Comparison of ENCODE assay signal across 13 mouse cellular contexts in genomic region chr9:122205543-122206200, GRCm38 (mm10).
DNase-seq lines count a peak whose midpoint lies in the region; ATAC-seq and TF ChIP-seq lines count a peak whose summit lies in the region.
"Had no signal": no experiment of that assay in that cellular context is flagged by ENCODE, and none has a peak within 500 bp of the region (broad histone marks: within the 10 kb centered on the region; RNA-seq: fewer than 3 reads in every experiment).

No protein-coding gene starts in this region.

- DNase-seq in urinary bladder, postnatal 14 days (ENCODE audit: low spot score) = peak; percentile 30
- DNase-seq in urinary bladder, postnatal 10 days (ENCODE audit: low spot score) = no peak
- peak; percentile 63 to 65 for DNase-seq in heart, postnatal 10 days
- DNase-seq in stomach, postnatal 0 days (ENCODE audit: low spot score) = no peak
- no peak for DNase-seq in cerebellum, adult 2 months
- DNase-seq in urinary bladder, adult 18-20 months (ENCODE audit: low spot score in 2 of 2) = no peak
- DNase-seq: cerebellum, adult 11-12 months; thymus, adult 2 months had no signal

- no peaks in the 10 kb centered on the region for H3K4me1 ChIP-seq in intestine, embryonic 16.5 days (ENCODE audit: control insufficient read depth, insufficient read depth, low read length)
- no peaks in the 10 kb centered on the region for H3K4me1 ChIP-seq in intestine, embryonic 15.5 days (replicated peaks)
- H3K4me1 ChIP-seq in stomach, postnatal 0 days (replicated peaks; ENCODE audit: control insufficient read depth, insufficient read depth) = 0 out of 2 replicates have a peak, but pooled peaks cover 3% of the 10 kb centered on the region
- peaks cover 23% of the 10 kb centered on the region for H3K4me1 ChIP-seq in cerebellum, adult 2 months (ENCODE audit: control insufficient read depth, insufficient read depth, low read length)
- H3K4me1 ChIP-seq: megakaryocyte, embryonic 14.5 days; neural tube, embryonic 12.5 days had no signal

- intact Hi-C loops in heart, postnatal 10 days (cut with DNase I) = loop anchor here (2.0 kb wide), 1 partner anchor 19 kb away; no protein-coding TSS in a partner anchor

- no peak for TF ChIP-seq EP300 in stomach, postnatal 0 days (optimal IDR thresholded peaks at IDR 0.05)

- no peak overlapping the region for H3K9ac ChIP-seq in intestine, embryonic 16.5 days (ENCODE audit: low read depth, low read length)
- no peak overlapping the region for H3K9ac ChIP-seq in intestine, embryonic 15.5 days
- H3K9ac ChIP-seq in stomach, postnatal 0 days (ENCODE audit: low read length) = no peak overlapping the region
- H3K9ac ChIP-seq: neural tube, embryonic 12.5 days had no signal

- H3K4me3 ChIP-seq in intestine, embryonic 16.5 days (ENCODE audit: low read length) = no peak overlapping the region
- H3K4me3 ChIP-seq in intestine, embryonic 15.5 days (replicated peaks) = no peak overlapping the region
- H3K4me3 ChIP-seq in stomach, postnatal 0 days (ENCODE audit: low read depth, low read length) = no peak overlapping the region
- H3K4me3 ChIP-seq in cerebellum, adult 2 months (replicated peaks; ENCODE audit: insufficient read depth, low read depth, low read length) = no peak overlapping the region
- H3K4me3 ChIP-seq: hindbrain, embryonic 10.5 days; megakaryocyte, embryonic 14.5 days; neural tube, embryonic 12.5 days had no signal

- 48% methylated on average over 11 of the region's 11 CpGs for WGBS in intestine, embryonic 16.5 days
- 45% methylated on average over 11 of the region's 11 CpGs for WGBS in intestine, embryonic 15.5 days
- WGBS in stomach, postnatal 0 days = 40% methylated on average over 11 of the region's 11 CpGs
- WGBS in cerebellum, adult 2 months = 49% methylated on average over 11 of the region's 11 CpGs

- H3K27me3 ChIP-seq in intestine, embryonic 16.5 days (replicated peaks; ENCODE audit: control insufficient read depth, insufficient read depth, low read length) = no peaks in the 10 kb centered on the region
- H3K27me3 ChIP-seq in intestine, embryonic 15.5 days (replicated peaks) = no peaks in the 10 kb centered on the region
- no peaks in the 10 kb centered on the region for H3K27me3 ChIP-seq in stomach, postnatal 0 days (ENCODE audit: control insufficient read depth, insufficient read depth, low read length)
- no peaks in the 10 kb centered on the region for H3K27me3 ChIP-seq in cerebellum, adult 2 months (ENCODE audit: control insufficient read depth, insufficient read depth, low read length)
- H3K27me3 ChIP-seq: neural tube, embryonic 12.5 days had no signal

- no peaks in the 10 kb centered on the region for H3K36me3 ChIP-seq in intestine, embryonic 16.5 days (ENCODE audit: control insufficient read depth, insufficient read depth, low read length)
- no peaks in the 10 kb centered on the region for H3K36me3 ChIP-seq in intestine, embryonic 15.5 days
- no peaks in the 10 kb centered on the region for H3K36me3 ChIP-seq in stomach, postnatal 0 days (ENCODE audit: control insufficient read depth, insufficient read depth, low read length)

- TF ChIP-seq POLR2A in cerebellum, adult 2 months (IDR thresholded peaks at IDR 0.05; ENCODE audit: borderline replicate concordance, insufficient read depth, low read length) = no peak

- no peak for ATAC-seq in intestine, embryonic 16.5 days
- no peak for ATAC-seq in intestine, embryonic 15.5 days
- peak; percentile 32; the same call in 1 of the 2 replicates for ATAC-seq in stomach, postnatal 0 days (ENCODE audit: low FRiP score, low TSS enrichment)

- H3K27ac ChIP-seq in intestine, embryonic 16.5 days (ENCODE audit: low read length) = peak overlapping the region; percentile 14; the same call in 1 of the 2 replicates
- no peak overlapping the region for H3K27ac ChIP-seq in intestine, embryonic 15.5 days
- 0 out of 2 replicates have a peak overlapping the region, but pooled peaks have one; percentile 13 for H3K27ac ChIP-seq in stomach, postnatal 0 days (replicated peaks)
- no peak overlapping the region for H3K27ac ChIP-seq in cerebellum, adult 2 months (ENCODE audit: insufficient read depth, low read length)
- H3K27ac ChIP-seq: hindbrain, embryonic 10.5 days; neural tube, embryonic 12.5 days had no signal

- no peak for TF ChIP-seq CTCF in stomach, postnatal 0 days (IDR thresholded peaks at IDR 0.05; ENCODE audit: low read depth)
- TF ChIP-seq CTCF in cerebellum, adult 2 months (IDR thresholded peaks at IDR 0.05; ENCODE audit: borderline replicate concordance, insufficient read depth, low read depth, low read length) = no peak

- no peak overlapping the region for H3K4me2 ChIP-seq in intestine, embryonic 16.5 days (ENCODE audit: low read depth, low read length)
- no peak overlapping the region for H3K4me2 ChIP-seq in intestine, embryonic 15.5 days (replicated peaks)
- H3K4me2 ChIP-seq in stomach, postnatal 0 days (replicated peaks; ENCODE audit: low read depth) = no peak overlapping the region
- H3K4me2 ChIP-seq: neural tube, embryonic 12.5 days had no signal

- H3K9me3 ChIP-seq in intestine, embryonic 16.5 days (ENCODE audit: control insufficient read depth, low read length) = no peaks in the 10 kb centered on the region
- H3K9me3 ChIP-seq in intestine, embryonic 15.5 days = no peaks in the 10 kb centered on the region
- H3K9me3 ChIP-seq in stomach, postnatal 0 days (ENCODE audit: control insufficient read depth, low read length) = no peaks in the 10 kb centered on the region
- H3K9me3 ChIP-seq: hindbrain, embryonic 10.5 days; neural tube, embryonic 12.5 days had no signal

Comparison
In these comparisons a context has a peak if more than half of its experiments do, and no peak if none do; other contexts are left out.
1. H3K27ac ChIP-seq: peak in intestine, embryonic 16.5 days (single experiment) and stomach, postnatal 0 days (single experiment); none in intestine, embryonic 15.5 days (single experiment) and cerebellum, adult 2 months (single experiment).
2. DNase-seq: peak in urinary bladder, postnatal 14 days (single experiment) and heart, postnatal 10 days (2 of 2); none in urinary bladder, postnatal 10 days (single experiment), stomach, postnatal 0 days (single experiment), cerebellum, adult 2 months (0 of 2) and urinary bladder, adult 18-20 months (0 of 2).